In the genomic region with DNA sequence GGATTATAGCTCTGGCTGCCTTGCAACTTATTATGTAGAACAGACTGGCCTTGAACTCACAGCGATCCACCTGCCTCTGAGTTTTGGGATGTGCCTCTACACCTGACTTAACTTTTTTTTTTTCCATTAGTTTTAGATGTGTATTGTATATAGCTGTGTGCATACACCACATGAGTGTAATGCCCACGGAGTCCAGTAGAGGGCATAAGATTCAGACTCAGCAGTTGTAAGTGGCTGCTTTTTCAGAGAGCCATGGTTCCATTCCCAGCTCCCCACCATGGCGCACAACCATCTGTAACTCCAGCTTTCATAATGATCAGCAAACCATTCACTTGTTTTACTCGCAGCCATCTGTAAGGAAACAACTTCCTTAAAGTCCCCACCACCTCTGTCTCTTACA, we compare ENCODE assay signal across 31 mouse cellular contexts. TPM values are rescaled to one million over a fixed set of nuclear protein-coding genes. Genes with fewer than 3 reads are reported as not detected.
DNase-seq lines count a peak whose midpoint lies in the region; ATAC-seq and TF ChIP-seq lines count a peak whose summit lies in the region.
"Had no signal": no experiment of that assay in that cellular context is flagged by ENCODE, and none has a peak within 500 bp of the region (broad histone marks: within the 10 kb centered on the region; RNA-seq: fewer than 3 reads in every experiment).

No protein-coding gene starts in this region.

- no peak for TF ChIP-seq POLR2A in MEL (IDR thresholded peaks at IDR 0.05; ENCODE audit: control insufficient read depth in 1 of 2, insufficient read depth in 1 of 2, low read depth in 1 of 2, low read length in 2 of 2, poor library complexity in 1 of 2)

- no peak for ATAC-seq in forebrain, postnatal 0 days
- no peak for ATAC-seq in lung, embryonic 14.5 days (ENCODE audit: insufficient read depth)
- no peak for ATAC-seq in stomach, postnatal 0 days (ENCODE audit: low FRiP score, low TSS enrichment)
- ATAC-seq: forebrain, embryonic 13.5 days; midbrain, embryonic 15.5 days had no signal

- H3K79me2 ChIP-seq in MEL (ENCODE audit: control insufficient read depth, insufficient read depth, low read length, poor library complexity): no peaks in the 10 kb centered on the region

- no peaks in the 10 kb centered on the region for H3K9me3 ChIP-seq in forebrain, postnatal 0 days (ENCODE audit: low read length)
- H3K9me3 ChIP-seq in forebrain, embryonic 10.5 days: 0 out of 2 replicates have a peak, but pooled peaks cover 4% of the 10 kb centered on the region
- 0 out of 2 replicates have a peak, but pooled peaks cover 2% of the 10 kb centered on the region for H3K9me3 ChIP-seq in lung, embryonic 14.5 days (ENCODE audit: low read depth, low read length)
- H3K9me3 ChIP-seq in MEL (replicated peaks; ENCODE audit: insufficient read depth, low read length): no peaks in the 10 kb centered on the region
- no peaks in the 10 kb centered on the region for H3K9me3 ChIP-seq in stomach, postnatal 0 days (ENCODE audit: control insufficient read depth, low read length)
- H3K9me3 ChIP-seq: forebrain, embryonic 13.5 days; hindbrain, embryonic 12.5 days; stomach, embryonic 15.5 days had no signal

- no peak overlapping the region for H3K27ac ChIP-seq in forebrain, postnatal 0 days (ENCODE audit: low read depth, low read length)
- no peak overlapping the region for H3K27ac ChIP-seq in forebrain, embryonic 10.5 days
- no peak overlapping the region for H3K27ac ChIP-seq in lung, embryonic 14.5 days (ENCODE audit: low read depth)
- H3K27ac ChIP-seq in MEL (ENCODE audit: control insufficient read depth, low read depth, low read length): no peak overlapping the region
- no peak overlapping the region for H3K27ac ChIP-seq in stomach, postnatal 0 days (replicated peaks)
- H3K27ac ChIP-seq: forebrain, embryonic 13.5 days; hindbrain, embryonic 12.5 days; limb, embryonic 12.5 days; liver, embryonic 15.5 days; midbrain, embryonic 15.5 days; stomach, embryonic 15.5 days had no signal

- no peak for TF ChIP-seq RAD21 in MEL (IDR thresholded peaks at IDR 0.05; ENCODE audit: low read depth, low read length)

- no peaks in the 10 kb centered on the region; the same call in 1 of the 2 replicates for H3K27me3 ChIP-seq in forebrain, postnatal 0 days (ENCODE audit: insufficient read depth, low read length)
- peaks cover 12% of the 10 kb centered on the region; the same call in 1 of the 2 replicates for H3K27me3 ChIP-seq in forebrain, embryonic 10.5 days (ENCODE audit: poor library complexity, severe bottlenecking)
- no peaks in the 10 kb centered on the region for H3K27me3 ChIP-seq in lung, embryonic 14.5 days (ENCODE audit: insufficient read depth, low read length)
- no peaks in the 10 kb centered on the region for H3K27me3 ChIP-seq in MEL (ENCODE audit: control insufficient read depth in 1 of 2, insufficient read depth in 2 of 2, low read length in 2 of 2)
- H3K27me3 ChIP-seq in stomach, postnatal 0 days (ENCODE audit: control insufficient read depth, insufficient read depth, low read length): no peaks in the 10 kb centered on the region
- H3K27me3 ChIP-seq: midbrain, embryonic 15.5 days had no signal

- peak; percentile 21; the same call in 1 of the 2 replicates for TF ChIP-seq CTCF in forebrain, postnatal 0 days (IDR thresholded peaks at IDR 0.05; ENCODE audit: low read depth)
- TF ChIP-seq CTCF in lung, embryonic 14.5 days (IDR thresholded peaks at IDR 0.05; ENCODE audit: low read depth): 0 out of 2 replicates have a peak, but pooled peaks have one; percentile 18
- peak; percentile 5 to 38 (median 23); a peak in 4 of 6 replicates for TF ChIP-seq CTCF in MEL (IDR thresholded peaks at IDR 0.05 in 2 of 3, conservative IDR thresholded peaks at IDR 0.05 in 1 of 3; ENCODE audit: control insufficient read depth in 1 of 3, insufficient read depth in 1 of 3, low read depth in 2 of 3, low read length in 3 of 3, poor library complexity in 1 of 3, severe bottlenecking in 1 of 3)
- TF ChIP-seq CTCF in stomach, postnatal 0 days (IDR thresholded peaks at IDR 0.05; ENCODE audit: low read depth): peak; percentile 33

- H3K9ac ChIP-seq in forebrain, postnatal 0 days: no peak overlapping the region
- H3K9ac ChIP-seq in lung, embryonic 14.5 days: no peak overlapping the region
- H3K9ac ChIP-seq in MEL (ENCODE audit: control insufficient read depth, low read depth, low read length, poor library complexity, severe bottlenecking): no peak overlapping the region
- H3K9ac ChIP-seq in stomach, postnatal 0 days (ENCODE audit: low read length): no peak overlapping the region
- H3K9ac ChIP-seq: forebrain, embryonic 13.5 days; hindbrain, embryonic 12.5 days; limb, embryonic 12.5 days; liver, embryonic 15.5 days; midbrain, embryonic 15.5 days; stomach, embryonic 15.5 days had no signal

- DNase-seq in forebrain, postnatal 0 days: no peak
- DNase-seq in forebrain, embryonic 10.5 days (ENCODE audit: extremely low spot score, low spot score): no peak
- no peak for DNase-seq in lung, embryonic 14.5 days
- DNase-seq in lung, postnatal 36 days: no peak
- peak; percentile 48 for DNase-seq in MEL (ENCODE audit: low read depth, low spot score)
- DNase-seq in stomach, postnatal 0 days (ENCODE audit: low spot score): no peak
- DNase-seq in layer of hippocampus, adult 9-11 months: no peak
- DNase-seq: adrenal gland, postnatal 36 days; cerebellum, adult 18-20 months; cerebellum, postnatal 36 days; gastrocnemius, postnatal 25 days; heart, postnatal 10 days; kidney, postnatal 4 days; lung, postnatal 14 days; right cerebral cortex, postnatal 14 days; spleen, adult 18-20 months had no signal

- TF ChIP-seq EP300 in MEL (IDR thresholded peaks at IDR 0.05; ENCODE audit: low read depth in 1 of 2, low read length in 2 of 2): no peak
- no peak for TF ChIP-seq EP300 in stomach, postnatal 0 days (optimal IDR thresholded peaks at IDR 0.05)

- no peak overlapping the region for H3K4me2 ChIP-seq in forebrain, postnatal 0 days (ENCODE audit: low read depth)
- no peak overlapping the region for H3K4me2 ChIP-seq in lung, embryonic 14.5 days
- H3K4me2 ChIP-seq in stomach, postnatal 0 days (replicated peaks; ENCODE audit: low read depth): no peak overlapping the region
- H3K4me2 ChIP-seq: forebrain, embryonic 13.5 days; heart, embryonic 11.5 days; hindbrain, embryonic 12.5 days; limb, embryonic 12.5 days; liver, embryonic 15.5 days; midbrain, embryonic 15.5 days; stomach, embryonic 15.5 days had no signal

- H3K36me3 ChIP-seq in forebrain, postnatal 0 days (ENCODE audit: insufficient read depth): no peaks in the 10 kb centered on the region
- no peaks in the 10 kb centered on the region for H3K36me3 ChIP-seq in forebrain, embryonic 10.5 days (replicated peaks)
- no peaks in the 10 kb centered on the region for H3K36me3 ChIP-seq in lung, embryonic 14.5 days (ENCODE audit: insufficient read depth)
- H3K36me3 ChIP-seq in MEL (ENCODE audit: control insufficient read depth in 1 of 2, insufficient read depth in 2 of 2, low read length in 2 of 2): no peaks in the 10 kb centered on the region
- no peaks in the 10 kb centered on the region for H3K36me3 ChIP-seq in stomach, postnatal 0 days (ENCODE audit: control insufficient read depth, insufficient read depth, low read length)
- H3K36me3 ChIP-seq: hindbrain, embryonic 12.5 days; limb, embryonic 12.5 days; liver, embryonic 15.5 days; midbrain, embryonic 15.5 days; stomach, embryonic 15.5 days had no signal

- H3K4me1 ChIP-seq in forebrain, postnatal 0 days (ENCODE audit: insufficient read depth): no peaks in the 10 kb centered on the region
- 0 out of 2 replicates have a peak, but pooled peaks cover 2% of the 10 kb centered on the region for H3K4me1 ChIP-seq in forebrain, embryonic 10.5 days
- no peaks in the 10 kb centered on the region; the same call in 1 of the 2 replicates for H3K4me1 ChIP-seq in lung, embryonic 14.5 days (ENCODE audit: insufficient read depth)
- no peaks in the 10 kb centered on the region for H3K4me1 ChIP-seq in MEL (ENCODE audit: control insufficient read depth in 1 of 2, insufficient read depth in 2 of 2, low read length in 2 of 2)
- no peaks in the 10 kb centered on the region for H3K4me1 ChIP-seq in stomach, postnatal 0 days (replicated peaks; ENCODE audit: control insufficient read depth, insufficient read depth)
- H3K4me1 ChIP-seq: forebrain, embryonic 13.5 days; hindbrain, embryonic 12.5 days; limb, embryonic 12.5 days had no signal

- no peak overlapping the region for H3K4me3 ChIP-seq in forebrain, postnatal 0 days (ENCODE audit: low read depth, low read length)
- H3K4me3 ChIP-seq in forebrain, embryonic 10.5 days: no peak overlapping the region
- H3K4me3 ChIP-seq in lung, embryonic 14.5 days (ENCODE audit: low read depth, low read length): no peak overlapping the region
- no peak overlapping the region for H3K4me3 ChIP-seq in MEL (ENCODE audit: control insufficient read depth in 1 of 2, insufficient read depth in 1 of 2, low read depth in 2 of 2, low read length in 2 of 2)
- no peak overlapping the region for H3K4me3 ChIP-seq in stomach, postnatal 0 days (ENCODE audit: low read depth, low read length)
- H3K4me3 ChIP-seq: forebrain, embryonic 13.5 days; hindbrain, embryonic 12.5 days; limb, embryonic 12.5 days; liver, embryonic 15.5 days; megakaryocyte, embryonic 14.5 days; midbrain, embryonic 15.5 days; stomach, embryonic 15.5 days had no signal

- WGBS in forebrain, postnatal 0 days: 93% methylated on average over 4 of the region's 4 CpGs
- WGBS in forebrain, embryonic 10.5 days: 88% methylated on average over 4 of the region's 4 CpGs
- WGBS in lung, embryonic 14.5 days: 91% methylated on average over 4 of the region's 4 CpGs
- 87% methylated on average over 4 of the region's 4 CpGs for WGBS in stomach, postnatal 0 days

RNA-seq across cellular contexts. Expression of a gene that starts 8.8 kb away (rescaled TPM):
- total RNA-seq in forebrain, postnatal 0 days (2014; rRNA removed): 42.2 and 43.8 TPM in 2 replicates
- 21.7 and 28.9 TPM in 2 replicates for polyA plus RNA-seq in forebrain, postnatal 0 days (2015; fragmentation: Nextera tagmentation; extraction: Ambion mirVana)
- 21.7 and 22.0 TPM in 2 replicates for polyA plus RNA-seq in forebrain, embryonic 10.5 days (2016; fragmentation: Nextera tagmentation; extraction: Ambion mirVana)
- polyA plus RNA-seq in lung, embryonic 14.5 days (2014; fragmentation: Nextera tagmentation; extraction: Ambion mirVana): 21.2 and 21.4 TPM in 2 replicates
- total RNA-seq in MEL (2012; rRNA removed): 13.0 and 14.3 TPM in 2 replicates
- polyA plus RNA-seq in MEL (2012; ENCODE audit: insufficient read depth in 1 of 2, insufficient read length in 2 of 2, low read depth in 1 of 2, low replicate concordance in 2 of 2, missing spikeins in 1 of 2): 10 to 100 TPM; 11.7 to 32.1 TPM
- 8.3 and 8.4 TPM in 2 replicates for polyA plus RNA-seq in stomach, postnatal 0 days (2015; fragmentation: Nextera tagmentation; extraction: Ambion mirVana)

RNA-seq across cellular contexts. Expression of a gene that starts 18.4 kb away (rescaled TPM):
- total RNA-seq in forebrain, postnatal 0 days (2014; rRNA removed): 1.3 and 1.5 TPM in 2 replicates
- polyA plus RNA-seq in forebrain, postnatal 0 days (2015; fragmentation: Nextera tagmentation; extraction: Ambion mirVana): 0.18 and 0.31 TPM in 2 replicates
- polyA plus RNA-seq in forebrain, embryonic 10.5 days (2016; fragmentation: Nextera tagmentation; extraction: Ambion mirVana): 0.22 and 0.84 TPM in 2 replicates
- polyA plus RNA-seq in lung, embryonic 14.5 days (2014; fragmentation: Nextera tagmentation; extraction: Ambion mirVana): 0.28 TPM in 1 of 2 replicates, not detected in the other
- not detected in 2 replicates for total RNA-seq in MEL (2012; rRNA removed)
- polyA plus RNA-seq in MEL (2012; ENCODE audit: insufficient read depth in 1 of 2, insufficient read length in 2 of 2, low read depth in 1 of 2, low replicate concordance in 2 of 2, missing spikeins in 1 of 2): not detected
- polyA plus RNA-seq in stomach, postnatal 0 days (2015; fragmentation: Nextera tagmentation; extraction: Ambion mirVana): 0.07 and 0.13 TPM in 2 replicates
- total RNA-seq: adrenal gland, postnatal 36 days; neutrophil, adult 5-6 weeks had no signal
- polyA plus RNA-seq: forebrain, embryonic 13.5 days; intestine, embryonic 14.5 days had no signal

RNA-seq across cellular contexts. Expression of a gene that starts 42.6 kb away (rescaled TPM):
- 14.2 and 18.3 TPM in 2 replicates for total RNA-seq in forebrain, postnatal 0 days (2014; rRNA removed)
- polyA plus RNA-seq in forebrain, postnatal 0 days (2015; fragmentation: Nextera tagmentation; extraction: Ambion mirVana): 18.3 and 20.0 TPM in 2 replicates
- polyA plus RNA-seq in forebrain, embryonic 10.5 days (2016; fragmentation: Nextera tagmentation; extraction: Ambion mirVana): 8.3 and 8.4 TPM in 2 replicates
- polyA plus RNA-seq in lung, embryonic 14.5 days (2014; fragmentation: Nextera tagmentation; extraction: Ambion mirVana): 10.2 and 11.6 TPM in 2 replicates
- total RNA-seq in MEL (2012; rRNA removed): not detected in 2 replicates
- polyA plus RNA-seq in MEL (2012; ENCODE audit: insufficient read depth in 1 of 2, insufficient read length in 2 of 2, low read depth in 1 of 2, low replicate concordance in 2 of 2, missing spikeins in 1 of 2): not detected
- 3.7 and 4.2 TPM in 2 replicates for polyA plus RNA-seq in stomach, postnatal 0 days (2015; fragmentation: Nextera tagmentation; extraction: Ambion mirVana)
- total RNA-seq: neutrophil, adult 5-6 weeks had no signal

RNA-seq across cellular contexts. Expression of a gene that starts 46.5 kb away (rescaled TPM):
- total RNA-seq in forebrain, postnatal 0 days (2014; rRNA removed): 0.08 TPM in 1 of 2 replicates, not detected in the other
- 0.15 and 0.28 TPM in 2 replicates for polyA plus RNA-seq in forebrain, postnatal 0 days (2015; fragmentation: Nextera tagmentation; extraction: Ambion mirVana)
- polyA plus RNA-seq in forebrain, embryonic 10.5 days (2016; fragmentation: Nextera tagmentation; extraction: Ambion mirVana): not detected in 2 replicates
- 0.05 TPM in 1 of 2 replicates, not detected in the other for polyA plus RNA-seq in lung, embryonic 14.5 days (2014; fragmentation: Nextera tagmentation; extraction: Ambion mirVana)
- total RNA-seq in MEL (2012; rRNA removed): 0.46 and 0.54 TPM in 2 replicates
- polyA plus RNA-seq in MEL (2012; ENCODE audit: insufficient read depth in 1 of 2, insufficient read length in 2 of 2, low read depth in 1 of 2, low replicate concordance in 2 of 2, missing spikeins in 1 of 2): under 1 TPM in 1 of 2 experiments, not detected in 1; 0.39 TPM
- polyA plus RNA-seq in stomach, postnatal 0 days (2015; fragmentation: Nextera tagmentation; extraction: Ambion mirVana): 0.06 and 0.07 TPM in 2 replicates
- total RNA-seq: layer of hippocampus, postnatal 10 days; neutrophil, adult 5-6 weeks had no signal
- polyA plus RNA-seq: forebrain, embryonic 13.5 days; hindbrain, embryonic 12.5 days had no signal

RNA-seq across cellular contexts. Expression of a gene that starts 49.8 kb away (rescaled TPM):
- total RNA-seq in forebrain, postnatal 0 days (2014; rRNA removed): not detected in 2 replicates
- 0.25 TPM in 1 of 2 replicates, not detected in the other for polyA plus RNA-seq in forebrain, postnatal 0 days (2015; fragmentation: Nextera tagmentation; extraction: Ambion mirVana)
- 0.24 TPM in 1 of 2 replicates, not detected in the other for polyA plus RNA-seq in forebrain, embryonic 10.5 days (2016; fragmentation: Nextera tagmentation; extraction: Ambion mirVana)
- polyA plus RNA-seq in lung, embryonic 14.5 days (2014; fragmentation: Nextera tagmentation; extraction: Ambion mirVana): not detected in 2 replicates
- total RNA-seq in MEL (2012; rRNA removed): not detected in 2 replicates
- not detected for polyA plus RNA-seq in MEL (2012; ENCODE audit: insufficient read depth in 1 of 2, insufficient read length in 2 of 2, low read depth in 1 of 2, low replicate concordance in 2 of 2, missing spikeins in 1 of 2)
- not detected in 2 replicates for polyA plus RNA-seq in stomach, postnatal 0 days (2015; fragmentation: Nextera tagmentation; extraction: Ambion mirVana)
- total RNA-seq: adrenal gland, postnatal 36 days; ES-E14; gastrocnemius, postnatal 25 days; heart, postnatal 10 days; layer of hippocampus, postnatal 10 days; left cerebral cortex, adult 8-10 months; neutrophil, adult 5-6 weeks had no signal
- polyA plus RNA-seq: embryonic facial prominence, embryonic 11.5 days; forebrain, embryonic 13.5 days; heart, embryonic 11.5 days; intestine, embryonic 14.5 days; kidney, embryonic 14.5 days; limb, embryonic 12.5 days; liver, embryonic 15.5 days; midbrain, embryonic 15.5 days; stomach, embryonic 15.5 days had no signal
